Mouse (Mus musculus): Measurements from ENCODE around the gene Optn. TPM values are rescaled to one million over a fixed set of nuclear protein-coding genes. Genes with fewer than 3 reads are reported as not detected.

Gene Optn
- polyA plus RNA-seq, 1 experiment from 2014 or later, result 17.0 TPM

DNA sequence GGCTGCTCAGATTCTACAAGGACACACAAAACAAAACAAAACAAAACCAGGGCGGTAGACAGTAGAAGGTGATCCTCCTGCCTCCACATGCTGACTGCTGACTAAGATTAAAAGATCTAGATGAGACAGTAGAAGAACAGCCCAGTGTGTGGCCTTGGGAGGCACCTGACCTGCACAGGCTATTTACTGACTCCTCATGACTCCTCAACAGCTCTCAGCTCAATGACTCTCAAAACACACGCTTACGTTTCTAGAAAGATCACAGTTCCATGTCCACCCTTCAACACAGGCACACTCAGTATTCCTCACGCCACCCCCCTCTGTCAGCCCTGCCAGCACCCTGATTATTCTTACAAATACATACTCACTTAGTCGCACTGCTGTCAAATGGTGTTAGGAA, 5.4 kb downstream of the Optn start:
- Histone ChIP-seq H3K4me2 (replicated peaks; ENCODE audit: low read depth) (no peak overlapping the region), H3K36me3 (ENCODE audit: control insufficient read depth, insufficient read depth, low read length) (no peaks in the 10 kb centered on the region), H3K27me3 (ENCODE audit: control insufficient read depth, insufficient read depth, low read length) (no peaks in the 10 kb centered on the region), H3K4me3 (ENCODE audit: low read depth, low read length) (no peak overlapping the region), H3K27ac (replicated peaks) (no peak overlapping the region), H3K9me3 (ENCODE audit: control insufficient read depth, low read length) (no peaks in the 10 kb centered on the region), H3K9ac (ENCODE audit: low read length) (no peak overlapping the region), H3K4me1 (replicated peaks; ENCODE audit: control insufficient read depth, insufficient read depth) (no peaks in the 10 kb centered on the region)
- 83% methylated on average over 5 of the region's 5 CpGs for WGBS
- TF ChIP-seq EP300 (optimal IDR thresholded peaks at IDR 0.05) (no peak), CTCF (IDR thresholded peaks at IDR 0.05; ENCODE audit: low read depth) (no peak)
- DNase-seq (ENCODE audit: low spot score) (no peak), ATAC-seq (ENCODE audit: low FRiP score, low TSS enrichment) (no peak)

DNA sequence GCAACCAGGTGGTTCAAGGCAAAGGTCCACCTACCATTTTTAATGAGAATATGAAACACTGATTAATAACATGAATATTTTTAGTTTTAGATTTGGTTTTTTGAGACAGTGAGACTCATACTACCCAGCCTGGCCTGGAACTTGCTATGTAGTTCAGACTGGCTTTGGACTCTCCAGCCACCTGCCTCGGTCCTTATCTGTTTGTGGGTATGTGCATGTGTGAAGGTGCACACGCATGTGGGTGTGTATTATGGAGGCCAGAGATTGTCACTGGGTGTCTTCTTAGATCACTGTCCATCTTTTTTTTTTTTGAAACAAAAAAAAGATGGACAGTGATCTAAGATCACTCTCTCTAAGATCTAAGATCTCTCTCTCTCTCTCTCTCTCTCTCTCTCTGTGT, 13.3 kb downstream of the Optn start:
- ATAC-seq (ENCODE audit: low FRiP score, low TSS enrichment), result no peak
- H3K36me3 ChIP-seq (ENCODE audit: control insufficient read depth, insufficient read depth, low read length), result no peaks in the 10 kb centered on the region; the same call in 1 of the 2 replicates
- no peak overlapping the region for H3K27ac ChIP-seq (replicated peaks)
- H3K27me3 ChIP-seq (ENCODE audit: control insufficient read depth, insufficient read depth, low read length), result no peaks in the 10 kb centered on the region
- H3K9me3 ChIP-seq (ENCODE audit: control insufficient read depth, low read length), result no peaks in the 10 kb centered on the region
- no peak overlapping the region for H3K9ac ChIP-seq (ENCODE audit: low read length)
- DNase-seq (ENCODE audit: low spot score), result no peak
- TF ChIP-seq EP300 (optimal IDR thresholded peaks at IDR 0.05) (no peak), CTCF (IDR thresholded peaks at IDR 0.05; ENCODE audit: low read depth) (no peak)
- no peak overlapping the region for H3K4me2 ChIP-seq (replicated peaks; ENCODE audit: low read depth)
- 82% methylated on average over 2 of the region's 2 CpGs for WGBS
- H3K4me1 ChIP-seq (replicated peaks; ENCODE audit: control insufficient read depth, insufficient read depth), result no peaks in the 10 kb centered on the region
- H3K4me3 ChIP-seq (ENCODE audit: low read depth, low read length), result no peak overlapping the region

GRCm38 (mm10) chr2:5047016-5047415, 16.8 kb downstream of the Optn start:
- H3K4me2 ChIP-seq (replicated peaks; ENCODE audit: low read depth), result no peak overlapping the region
- H3K27me3 ChIP-seq (ENCODE audit: control insufficient read depth, insufficient read depth, low read length), result no peaks in the 10 kb centered on the region
- no peak overlapping the region for H3K9ac ChIP-seq (ENCODE audit: low read length)
- no peaks in the 10 kb centered on the region for H3K9me3 ChIP-seq (ENCODE audit: control insufficient read depth, low read length)
- no peaks in the 10 kb centered on the region; the same call in 1 of the 2 replicates for H3K36me3 ChIP-seq (ENCODE audit: control insufficient read depth, insufficient read depth, low read length)
- no peak overlapping the region for H3K27ac ChIP-seq (replicated peaks)
- no peak overlapping the region for H3K4me3 ChIP-seq (ENCODE audit: low read depth, low read length)
- no peaks in the 10 kb centered on the region for H3K4me1 ChIP-seq (replicated peaks; ENCODE audit: control insufficient read depth, insufficient read depth)
- no peak for DNase-seq (ENCODE audit: low spot score)
- no peak for TF ChIP-seq EP300 (optimal IDR thresholded peaks at IDR 0.05)
- TF ChIP-seq CTCF (IDR thresholded peaks at IDR 0.05; ENCODE audit: low read depth), result no peak
- no peak for ATAC-seq (ENCODE audit: low FRiP score, low TSS enrichment)
- whole genome bisulfite sequencing, result 92% methylated on average over 2 of the region's 2 CpGs

GRCm38 (mm10) chr2:5045269-5045965, 18.4 kb downstream of the Optn start:
- no peak overlapping the region for H3K4me3 ChIP-seq (ENCODE audit: low read depth, low read length)
- no peak overlapping the region for H3K27ac ChIP-seq (replicated peaks)
- TF ChIP-seq EP300 (optimal IDR thresholded peaks at IDR 0.05) (no peak), CTCF (IDR thresholded peaks at IDR 0.05; ENCODE audit: low read depth) (no peak)
- no peaks in the 10 kb centered on the region for H3K36me3 ChIP-seq (ENCODE audit: control insufficient read depth, insufficient read depth, low read length)
- H3K27me3 ChIP-seq (ENCODE audit: control insufficient read depth, insufficient read depth, low read length), result no peaks in the 10 kb centered on the region
- DNase-seq (ENCODE audit: low spot score), result no peak
- no peaks in the 10 kb centered on the region for H3K4me1 ChIP-seq (replicated peaks; ENCODE audit: control insufficient read depth, insufficient read depth)
- ATAC-seq (ENCODE audit: low FRiP score, low TSS enrichment), result no peak
- H3K9me3 ChIP-seq (ENCODE audit: control insufficient read depth, low read length), result no peaks in the 10 kb centered on the region
- H3K9ac ChIP-seq (ENCODE audit: low read length), result no peak overlapping the region
- WGBS, result 37% methylated on average over 13 of the region's 13 CpGs
- no peak overlapping the region for H3K4me2 ChIP-seq (replicated peaks; ENCODE audit: low read depth)

- H3K36me3 ChIP-seq (ENCODE audit: control insufficient read depth, insufficient read depth, low read length), result no peaks in the 10 kb centered on the region
These were observed 19.5 kb downstream of the Optn start for GRCm38 (mm10) chr2:5044321-5044720.

GRCm38 (mm10) chr2:5043476-5043761, 20.4 kb downstream of the Optn start:
- Histone ChIP-seq H3K4me3 (ENCODE audit: low read depth, low read length) (no peak overlapping the region), H3K9ac (ENCODE audit: low read length) (no peak overlapping the region), H3K9me3 (ENCODE audit: control insufficient read depth, low read length) (no peaks in the 10 kb centered on the region), H3K4me2 (replicated peaks; ENCODE audit: low read depth) (no peak overlapping the region), H3K36me3 (ENCODE audit: control insufficient read depth, insufficient read depth, low read length) (no peaks in the 10 kb centered on the region), H3K27me3 (ENCODE audit: control insufficient read depth, insufficient read depth, low read length) (no peaks in the 10 kb centered on the region), H3K27ac (replicated peaks) (no peak overlapping the region), H3K4me1 (replicated peaks; ENCODE audit: control insufficient read depth, insufficient read depth) (no peaks in the 10 kb centered on the region)
- no peak for DNase-seq (ENCODE audit: low spot score)
- ATAC-seq (ENCODE audit: low FRiP score, low TSS enrichment), result no peak
- WGBS, result 62% methylated on average over 2 of the region's 2 CpGs
- TF ChIP-seq EP300 (optimal IDR thresholded peaks at IDR 0.05), result no peak
- no peak for TF ChIP-seq CTCF (IDR thresholded peaks at IDR 0.05; ENCODE audit: low read depth)

More at GRCm38 (mm10) chr2:5044321-5044720, 19.5 kb downstream of the Optn start:
- H3K9me3 ChIP-seq (ENCODE audit: control insufficient read depth, low read length), result no peaks in the 10 kb centered on the region
- H3K9ac ChIP-seq (ENCODE audit: low read length), result no peak overlapping the region
- no peaks in the 10 kb centered on the region for H3K27me3 ChIP-seq (ENCODE audit: control insufficient read depth, insufficient read depth, low read length)
- ATAC-seq (ENCODE audit: low FRiP score, low TSS enrichment) (no peak), DNase-seq (ENCODE audit: low spot score) (no peak)
- WGBS, result 51% methylated on average over 3 of the region's 3 CpGs
- no peaks in the 10 kb centered on the region for H3K4me1 ChIP-seq (replicated peaks; ENCODE audit: control insufficient read depth, insufficient read depth)
- TF ChIP-seq CTCF (IDR thresholded peaks at IDR 0.05; ENCODE audit: low read depth) (no peak), EP300 (optimal IDR thresholded peaks at IDR 0.05) (no peak)
- H3K4me2 ChIP-seq (replicated peaks; ENCODE audit: low read depth), result no peak overlapping the region
- H3K4me3 ChIP-seq (ENCODE audit: low read depth, low read length), result no peak overlapping the region
- H3K27ac ChIP-seq (replicated peaks), result no peak overlapping the region
